Mouse (Mus musculus): ENCODE measurements around the gene Coq5. TPM values are rescaled to one million over a fixed set of nuclear protein-coding genes. Genes with fewer than 3 reads are reported as not detected.

Coq5 gene
- total and polyA plus RNA-seq, 3 experiments: 40.5 to 43.3 TPM; not detected in 1

GRCm38 (mm10) chr5:115266787-115267468, 12.5 kb upstream of the Coq5 start (continued):
- TF ChIP-seq MEF2A (IDR thresholded peaks at IDR 0.05; ENCODE audit: extremely low read depth, insufficient replicate concordance, low read depth, low read length, poor library complexity, severe bottlenecking) (peak; percentile 100), MXI1 (IDR thresholded peaks at IDR 0.05; ENCODE audit: low read depth, low read length) (peak; percentile 56), SMC3 (IDR thresholded peaks at IDR 0.05; ENCODE audit: low read depth, low read length) (peak; percentile 12; the same call in 1 of the 2 replicates), ETS1 (IDR thresholded peaks at IDR 0.05; ENCODE audit: low read depth, low read length) (peak; percentile 99), HCFC1 (IDR thresholded peaks at IDR 0.05; ENCODE audit: low read depth, low read length) (peak; percentile 66), SIN3A (IDR thresholded peaks at IDR 0.05; ENCODE audit: low read length) (peak; percentile 96), RAD21 (IDR thresholded peaks at IDR 0.05; ENCODE audit: low read depth, low read length) (no peak), JUND (IDR thresholded peaks at IDR 0.05; ENCODE audit: low read depth, low read length) (0 out of 2 replicates have a peak, but pooled peaks have one; percentile 37), ZNF384 (IDR thresholded peaks at IDR 0.05; ENCODE audit: low read depth, low read length) (peak; percentile 98), ZMIZ1 (IDR thresholded peaks at IDR 0.05; ENCODE audit: low read depth, low read length) (peak; percentile 67; the same call in 1 of the 2 replicates), NELFE (IDR thresholded peaks at IDR 0.05; ENCODE audit: low read depth, low read length) (no peak; the same call in 1 of the 2 replicates), KAT2A (conservative IDR thresholded peaks at IDR 0.05; ENCODE audit: low read depth, low read length) (0 out of 2 replicates have a peak, but pooled peaks have one; percentile 39)

- TF ChIP-seq MYB (IDR thresholded peaks at IDR 0.05; ENCODE audit: low read depth, low read length) (no peak), HCFC1 (IDR thresholded peaks at IDR 0.05; ENCODE audit: low read depth, low read length) (0 out of 2 replicates have a peak, but pooled peaks have one; percentile 2)
- Histone ChIP-seq H3K79me2 (ENCODE audit: control insufficient read depth, insufficient read depth, low read length, poor library complexity) (peaks cover 64% of the 10 kb centered on the region), H3K36me3 (ENCODE audit: control insufficient read depth in 1 of 2, insufficient read depth in 2 of 2, low read length in 2 of 2) (peaks cover 8 to 33% of the 10 kb centered on the region in 2 experiments; a peak in 3 of 4 replicates), H3K27ac (ENCODE audit: control insufficient read depth, low read depth, low read length) (peak overlapping the region; percentile 20), H3K9ac (ENCODE audit: control insufficient read depth, low read depth, low read length, poor library complexity, severe bottlenecking) (no peak overlapping the region), H3K4me1 (ENCODE audit: control insufficient read depth in 1 of 2, insufficient read depth in 2 of 2, low read length in 2 of 2) (peaks cover 12 to 38% of the 10 kb centered on the region in 2 experiments), H3K9me3 (replicated peaks; ENCODE audit: insufficient read depth, low read length) (no peaks in the 10 kb centered on the region), H3K4me3 (ENCODE audit: control insufficient read depth in 1 of 2, insufficient read depth in 1 of 2, low read depth in 2 of 2, low read length in 2 of 2) (no peak overlapping the region), H3K27me3 (ENCODE audit: control insufficient read depth in 1 of 2, insufficient read depth in 2 of 2, low read length in 2 of 2) (no peaks in the 10 kb centered on the region)
- DNase-seq (ENCODE audit: low read depth, low spot score): no peak
These were observed 11.9 kb upstream of the Coq5 start for GRCm38 (mm10) chr5:115267469-115268045.

GRCm38 (mm10) chr5:115268266-115268665, 11.2 kb upstream of the Coq5 start:
- TF ChIP-seq CHD2 (IDR thresholded peaks at IDR 0.05; ENCODE audit: low read length): no peak
- no peak for TF ChIP-seq RAD21 (IDR thresholded peaks at IDR 0.05; ENCODE audit: low read depth, low read length)
- no peak for TF ChIP-seq MAZ (IDR thresholded peaks at IDR 0.05; ENCODE audit: low read depth, low read length)
- TF ChIP-seq MXI1 (IDR thresholded peaks at IDR 0.05; ENCODE audit: low read depth, low read length): no peak
- TF ChIP-seq MYC (IDR thresholded peaks at IDR 0.05; ENCODE audit: low read depth, low read length): no peak
- no peak for TF ChIP-seq NRF1 (IDR thresholded peaks at IDR 0.05; ENCODE audit: insufficient read depth, low read depth, low read length, poor library complexity, severe bottlenecking)
- Histone ChIP-seq H3K4me1 (ENCODE audit: control insufficient read depth in 1 of 2, insufficient read depth in 2 of 2, low read length in 2 of 2) (peaks cover 12 to 38% of the 10 kb centered on the region in 2 experiments), H3K36me3 (ENCODE audit: control insufficient read depth in 1 of 2, insufficient read depth in 2 of 2, low read length in 2 of 2) (peaks cover 8 to 33% of the 10 kb centered on the region in 2 experiments; a peak in 3 of 4 replicates), H3K27me3 (ENCODE audit: control insufficient read depth in 1 of 2, insufficient read depth in 2 of 2, low read length in 2 of 2) (no peaks in the 10 kb centered on the region), H3K9me3 (replicated peaks; ENCODE audit: insufficient read depth, low read length) (no peaks in the 10 kb centered on the region), H3K79me2 (ENCODE audit: control insufficient read depth, insufficient read depth, low read length, poor library complexity) (peaks cover 60% of the 10 kb centered on the region), H3K9ac (ENCODE audit: control insufficient read depth, low read depth, low read length, poor library complexity, severe bottlenecking) (no peak overlapping the region), H3K27ac (ENCODE audit: control insufficient read depth, low read depth, low read length) (no peak overlapping the region), H3K4me3 (ENCODE audit: control insufficient read depth in 1 of 2, insufficient read depth in 1 of 2, low read depth in 2 of 2, low read length in 2 of 2) (no peak overlapping the region)
- DNase-seq (ENCODE audit: low read depth, low spot score): no peak

Measured in MEL (cell line).